Mouse (Mus musculus) ES-Bruce4 (cell line): ENCODE results near the gene Cpt1a.

Experiments used
- CTCF ChIP-seq: IDR thresholded peaks from one replicate; pipeline ENCODE4 v1.8.1; 2011; ENCODE audit warnings: low read depth, low read length
- POLR2A ChIP-seq: IDR thresholded peaks from one replicate; pipeline ENCODE4 v1.8.1; 2011; ENCODE audit warnings: low read length; ENCODE audit not compliant: insufficient read depth

DNA sequence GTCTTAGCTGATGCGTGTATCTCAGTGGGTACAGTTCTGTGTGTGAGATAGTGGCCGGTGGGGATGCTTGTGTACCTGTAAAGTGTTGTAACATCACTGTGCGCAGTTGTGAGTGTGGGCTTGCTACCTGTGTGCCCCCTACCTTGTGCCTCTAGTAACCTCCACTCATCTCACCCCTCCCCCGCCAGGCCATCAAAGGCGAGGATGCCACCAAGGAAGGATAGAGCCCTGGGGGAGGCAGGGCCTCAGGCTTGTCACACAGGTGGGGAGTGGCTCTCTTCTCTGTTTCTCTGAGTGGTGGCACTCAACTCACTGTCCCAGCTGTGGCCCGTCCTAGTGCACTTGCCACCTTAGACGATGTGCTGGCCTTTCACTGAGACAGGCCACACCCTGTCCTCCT, 108.9 kb downstream of the Cpt1a start:
- TF ChIP-seq CTCF (no peak), POLR2A (no peak)
